Mouse (Mus musculus): ENCODE data around the gene Aco2. TPM values are rescaled to one million over a fixed set of nuclear protein-coding genes. Genes with fewer than 3 reads are reported as not detected.
"Not testable (repeated sequence)": the region's sequence is repeated elsewhere in the genome, so short reads cannot be mapped to it uniquely, and the experiment has no call there.

Gene Aco2
- total RNA-seq, 2 experiments from 2014 or later, result 650 to 720 TPM

- DNase-seq (ENCODE audit: low spot score in 2 of 2), result no peak
Measured at GRCm38 (mm10) chr15:81869985-81870384, 2.1 kb upstream of the Aco2 start.

GRCm38 (mm10) chr15:81871604-81872261 lies 376 bp upstream of the Aco2 start, which contains the start of gene Phf5a:
TSS of gene Phf5a (minus strand) at chr15:81871911.
- peak; percentile 54 to 87 for DNase-seq (ENCODE audit: low spot score in 2 of 2)

GRCm38 (mm10) chr15:81879531-81880401 lies 7.7 kb downstream of the Aco2 start:
- DNase-seq (ENCODE audit: low spot score in 2 of 2), result no peak

- DNase-seq (ENCODE audit: low spot score in 2 of 2), result no peak
Measured at GRCm38 (mm10) chr15:81882348-81882747, 10.2 kb downstream of the Aco2 start.

GRCm38 (mm10) chr15:81885418-81885934 lies 13.4 kb downstream of the Aco2 start:
- no peak for DNase-seq (ENCODE audit: low spot score in 2 of 2)

- no peak for DNase-seq (ENCODE audit: low spot score in 2 of 2)
Measured at GRCm38 (mm10) chr15:81886795-81887550, 14.9 kb downstream of the Aco2 start.

- DNase-seq (ENCODE audit: low spot score in 2 of 2), result no peak
Measured at GRCm38 (mm10) chr15:81889175-81889574, 17.1 kb downstream of the Aco2 start.

GRCm38 (mm10) chr15:81891140-81891802 lies 19.2 kb downstream of the Aco2 start:
- no peak for DNase-seq (ENCODE audit: low spot score in 2 of 2)

GRCm38 (mm10) chr15:81891822-81892580 lies 19.9 kb downstream of the Aco2 start:
- DNase-seq (ENCODE audit: low spot score in 2 of 2), result no peak

- no peak for DNase-seq (ENCODE audit: low spot score in 2 of 2)
Measured at GRCm38 (mm10) chr15:81894002-81894401, 21.9 kb downstream of the Aco2 start.

GRCm38 (mm10) chr15:81896407-81896806 lies 24.3 kb downstream of the Aco2 start:
- no peak for DNase-seq (ENCODE audit: low spot score in 2 of 2)

GRCm38 (mm10) chr15:81897607-81898285 lies 25.6 kb downstream of the Aco2 start:
- DNase-seq (ENCODE audit: low spot score in 2 of 2), result no peak

GRCm38 (mm10) chr15:81898751-81899150 lies 26.6 kb downstream of the Aco2 start:
- no peak for DNase-seq (ENCODE audit: low spot score in 2 of 2)

- DNase-seq (ENCODE audit: low spot score in 2 of 2), result peak; percentile 47 to 68
Measured at GRCm38 (mm10) chr15:81904939-81905338, 32.8 kb downstream of the Aco2 start.

- no peak for DNase-seq (ENCODE audit: low spot score in 2 of 2)
Measured at GRCm38 (mm10) chr15:81907953-81908352, 35.8 kb downstream of the Aco2 start.

GRCm38 (mm10) chr15:81908767-81909166 lies 36.7 kb downstream of the Aco2 start:
- DNase-seq (ENCODE audit: low spot score in 2 of 2), result not testable (repeated sequence)

- DNase-seq (ENCODE audit: low spot score in 2 of 2), result no peak
Measured at GRCm38 (mm10) chr15:81912498-81912897, 40.4 kb downstream of the Aco2 start.

- no peak for DNase-seq (ENCODE audit: low spot score in 2 of 2)
Measured at GRCm38 (mm10) chr15:81914668-81915067, 42.6 kb downstream of the Aco2 start.

- DNase-seq (ENCODE audit: low spot score in 2 of 2), result no peak
Measured at GRCm38 (mm10) chr15:81915663-81916062, 43.6 kb downstream of the Aco2 start.
